Mouse (Mus musculus): Measurements from ENCODE around the gene Lrp10. TPM values are rescaled to one million over a fixed set of nuclear protein-coding genes. Genes with fewer than 3 reads are reported as not detected.

Gene Lrp10
- polyA plus RNA-seq, 1 experiment from 2014 or later, result 39.6 TPM

DNA sequence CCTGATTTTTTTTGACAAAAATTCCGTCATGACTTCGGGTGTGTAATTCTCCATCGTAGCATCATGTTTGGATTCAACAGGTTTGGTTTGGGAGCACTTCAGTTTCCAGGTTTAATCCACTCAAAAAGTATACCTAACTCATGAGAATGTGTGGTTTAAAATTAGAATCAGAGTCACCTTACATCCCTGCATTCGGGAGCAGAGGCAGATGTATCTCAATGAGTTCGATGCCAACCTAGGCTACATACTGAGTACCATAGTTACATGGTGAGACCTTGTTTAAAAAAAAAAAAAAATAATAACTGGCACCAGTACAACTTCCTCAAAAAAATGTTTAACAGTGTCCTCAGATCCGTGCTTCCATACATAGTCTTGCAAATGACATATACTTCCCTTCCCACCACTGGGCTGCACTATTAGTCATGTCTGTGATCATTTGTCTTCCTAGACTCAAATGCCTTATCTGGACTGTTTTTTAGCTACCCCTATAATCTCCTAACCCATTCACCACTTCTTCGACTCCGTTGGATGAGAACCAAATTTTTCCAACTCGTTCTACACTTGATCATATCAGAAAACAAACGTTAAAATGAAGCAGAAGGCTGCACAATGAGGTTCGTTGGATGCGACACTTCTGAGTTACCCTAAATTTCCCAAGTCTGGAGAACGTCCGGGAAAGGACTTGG, 37.8 kb upstream of the Lrp10 start:
- peak overlapping the region; percentile 75 for H3K4me2 ChIP-seq (ENCODE audit: low read depth, low read length)
- H3K9ac ChIP-seq (ENCODE audit: low read length), result peak overlapping the region; percentile 85
- 31% methylated on average over 14 of the region's 14 CpGs for WGBS
- H3K4me3 ChIP-seq (replicated peaks; ENCODE audit: low read length), result peak overlapping the region; percentile 75
- H3K36me3 ChIP-seq (ENCODE audit: control insufficient read depth, insufficient read depth, low read length), result no peaks in the 10 kb centered on the region
- no peaks in the 10 kb centered on the region for H3K27me3 ChIP-seq (ENCODE audit: control insufficient read depth, insufficient read depth, low read length)
- peaks cover 38% of the 10 kb centered on the region for H3K4me1 ChIP-seq (ENCODE audit: control insufficient read depth, insufficient read depth, low read length)
- peak overlapping the region; percentile 80 for H3K27ac ChIP-seq (ENCODE audit: low read length)
- ATAC-seq (ENCODE audit: insufficient read depth, low FRiP score), result no peak
- H3K9me3 ChIP-seq (replicated peaks; ENCODE audit: control insufficient read depth, low read length), result no peaks in the 10 kb centered on the region

DNA sequence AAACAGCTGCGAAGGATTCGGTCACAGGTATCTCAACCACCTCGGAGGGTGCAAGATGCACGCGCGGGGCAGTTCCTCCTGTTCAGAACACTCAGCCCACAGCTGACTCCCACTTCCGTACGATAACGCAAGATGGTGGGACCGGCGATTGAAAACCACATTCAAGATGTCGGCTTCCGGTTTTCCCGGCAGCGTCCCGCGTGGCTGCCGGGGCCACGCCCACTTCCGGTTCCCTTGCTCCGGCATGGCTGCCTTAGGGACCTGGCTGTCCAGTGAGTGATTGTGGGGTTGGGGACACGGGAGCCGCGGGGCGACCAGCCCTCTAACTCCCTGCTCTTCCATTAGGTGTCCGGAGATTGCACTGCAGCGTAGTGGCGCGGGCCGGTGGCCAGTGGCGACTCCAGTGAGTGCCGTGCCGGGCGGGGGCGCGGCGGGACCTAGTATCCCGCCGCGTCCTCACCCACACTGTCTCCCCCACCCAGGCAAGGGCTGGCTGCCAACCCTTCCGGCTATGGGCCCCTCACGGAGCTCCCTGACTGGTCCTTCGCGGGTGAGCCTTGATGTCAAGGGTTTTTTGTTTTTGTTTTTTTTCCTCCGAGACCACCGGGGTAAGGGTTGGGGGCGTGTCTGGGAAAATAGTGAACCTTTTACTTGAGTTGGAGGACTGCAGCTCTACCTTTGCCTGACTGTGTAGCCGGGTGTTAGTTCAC, 37.1 kb upstream of the Lrp10 start, which contains the start of gene Mrpl52:
Mrpl52 (plus strand) TSS at position 221 of the 710 bp plus-strand sequence.
- Histone ChIP-seq H3K9ac (ENCODE audit: low read length) (peak within 1 kb of the TSS; percentile 85), H3K27ac (ENCODE audit: low read length) (peak within 1 kb of the TSS; percentile 80), H3K4me1 (ENCODE audit: control insufficient read depth, insufficient read depth, low read length) (peaks cover 38% of the 10 kb centered on the region), H3K36me3 (ENCODE audit: control insufficient read depth, insufficient read depth, low read length) (no peaks in the 10 kb centered on the region), H3K4me2 (ENCODE audit: low read depth, low read length) (peak within 1 kb of the TSS; percentile 75), H3K9me3 (replicated peaks; ENCODE audit: control insufficient read depth, low read length) (no peaks in the 10 kb centered on the region), H3K27me3 (ENCODE audit: control insufficient read depth, insufficient read depth, low read length) (no peaks in the 10 kb centered on the region), H3K4me3 (replicated peaks; ENCODE audit: low read length) (peak within 1 kb of the TSS; percentile 75)
- WGBS, result under 1% methylated on average over 48 of the region's 48 CpGs
- peak; percentile 73; the same call in 1 of the 2 replicates for ATAC-seq (ENCODE audit: insufficient read depth, low FRiP score)

DNA sequence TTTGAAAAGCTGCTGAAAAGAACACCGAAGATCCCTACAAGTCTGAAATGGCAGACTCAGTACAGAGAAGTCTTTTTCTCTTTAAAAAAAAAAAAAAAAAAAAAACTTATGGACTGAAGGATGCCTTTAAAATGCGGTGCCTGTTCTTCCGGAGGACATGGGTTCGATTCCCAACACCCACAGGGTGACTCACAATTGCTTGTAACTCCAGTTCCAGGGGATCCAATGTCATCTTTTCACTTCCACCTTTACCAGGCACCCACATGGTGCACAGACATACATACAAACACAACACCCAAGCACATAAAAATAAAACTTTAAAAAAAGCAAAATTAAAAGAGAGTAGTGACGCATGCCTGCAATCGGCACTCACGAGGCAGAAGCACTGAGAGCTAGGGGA, 36.2 kb upstream of the Lrp10 start:
- Histone ChIP-seq H3K9ac (ENCODE audit: low read length) (no peak overlapping the region; the same call in 1 of the 2 replicates), H3K36me3 (ENCODE audit: control insufficient read depth, insufficient read depth, low read length) (no peaks in the 10 kb centered on the region), H3K4me3 (replicated peaks; ENCODE audit: low read length) (peak overlapping the region; percentile 75), H3K4me2 (ENCODE audit: low read depth, low read length) (peak overlapping the region; percentile 75), H3K4me1 (ENCODE audit: control insufficient read depth, insufficient read depth, low read length) (peaks cover 38% of the 10 kb centered on the region), H3K27ac (ENCODE audit: low read length) (no peak overlapping the region), H3K9me3 (replicated peaks; ENCODE audit: control insufficient read depth, low read length) (no peaks in the 10 kb centered on the region), H3K27me3 (ENCODE audit: control insufficient read depth, insufficient read depth, low read length) (no peaks in the 10 kb centered on the region)
- no peak for ATAC-seq (ENCODE audit: insufficient read depth, low FRiP score)
- WGBS, result 93% methylated on average over 7 of the region's 7 CpGs

DNA sequence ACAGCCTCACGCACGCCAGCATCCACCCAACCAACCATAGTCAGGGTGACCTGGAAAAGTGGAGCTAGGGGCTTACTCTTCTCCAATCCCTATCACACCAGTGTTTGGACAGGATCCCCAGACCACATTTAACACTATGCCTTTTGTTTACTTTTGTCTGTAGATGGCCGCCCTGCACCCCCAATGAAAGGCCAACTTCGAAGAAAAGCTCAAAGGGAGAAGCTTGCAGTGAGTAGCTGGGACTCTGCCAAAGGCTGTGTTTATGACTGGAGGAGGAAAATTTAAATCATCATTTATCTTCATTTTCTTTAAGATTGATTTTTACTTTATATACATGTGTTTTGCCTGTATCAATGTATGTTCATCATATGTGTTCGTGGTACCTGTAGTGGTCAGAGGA, 35.5 kb upstream of the Lrp10 start:
- H3K4me3 ChIP-seq (replicated peaks; ENCODE audit: low read length), result no peak overlapping the region
- H3K27me3 ChIP-seq (ENCODE audit: control insufficient read depth, insufficient read depth, low read length), result no peaks in the 10 kb centered on the region
- 81% methylated on average over 5 of the region's 5 CpGs for WGBS
- no peak overlapping the region for H3K9ac ChIP-seq (ENCODE audit: low read length)
- H3K4me1 ChIP-seq (ENCODE audit: control insufficient read depth, insufficient read depth, low read length), result peaks cover 43% of the 10 kb centered on the region
- no peak for ATAC-seq (ENCODE audit: insufficient read depth, low FRiP score)
- H3K27ac ChIP-seq (ENCODE audit: low read length), result no peak overlapping the region
- H3K9me3 ChIP-seq (replicated peaks; ENCODE audit: control insufficient read depth, low read length), result no peaks in the 10 kb centered on the region
- no peak overlapping the region for H3K4me2 ChIP-seq (ENCODE audit: low read depth, low read length)
- H3K36me3 ChIP-seq (ENCODE audit: control insufficient read depth, insufficient read depth, low read length), result no peaks in the 10 kb centered on the region

DNA sequence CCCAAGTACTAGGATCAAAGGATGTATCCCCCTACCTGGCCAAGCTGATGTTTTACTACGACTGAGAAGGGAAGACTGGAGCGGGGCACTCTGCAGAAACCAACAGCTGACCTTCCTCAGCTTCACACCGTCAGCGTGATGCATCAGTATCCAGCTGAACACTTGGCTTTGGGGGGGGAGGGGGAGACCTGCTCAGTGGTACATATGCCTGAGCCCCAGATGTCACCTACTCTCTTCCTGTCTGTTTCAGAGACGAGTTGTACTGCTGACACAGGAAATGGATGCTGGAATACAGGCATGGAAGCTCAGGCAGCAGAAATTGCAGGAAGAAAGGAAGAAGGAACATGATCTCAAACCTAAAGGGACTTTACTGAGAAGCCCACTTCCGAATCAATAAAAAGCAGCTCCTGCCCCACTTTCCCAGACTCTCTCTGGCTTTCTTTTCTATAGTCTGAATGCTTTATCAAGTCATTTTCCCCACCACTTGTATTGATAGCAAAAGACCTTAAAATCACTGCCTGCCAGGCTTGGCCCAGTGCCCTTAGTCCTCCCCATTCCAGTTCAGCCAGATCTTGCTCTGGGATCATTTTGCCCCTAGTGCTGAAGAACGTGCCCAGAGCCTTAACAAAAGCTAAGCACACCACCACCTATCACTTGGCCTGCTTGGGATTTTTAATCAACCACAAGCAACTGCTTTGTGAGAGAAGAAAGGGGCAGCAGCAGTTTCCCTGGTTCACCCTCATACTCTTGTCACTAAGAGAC, 34.4 kb upstream of the Lrp10 start:
- 40% methylated on average over 7 of the region's 7 CpGs for WGBS
- peak overlapping the region; percentile 78 for H3K4me2 ChIP-seq (ENCODE audit: low read depth, low read length)
- H3K27me3 ChIP-seq (ENCODE audit: control insufficient read depth, insufficient read depth, low read length), result no peaks in the 10 kb centered on the region
- H3K9me3 ChIP-seq (replicated peaks; ENCODE audit: control insufficient read depth, low read length), result no peaks in the 10 kb centered on the region
- peak overlapping the region; percentile 99 for H3K9ac ChIP-seq (ENCODE audit: low read length)
- peaks cover 54% of the 10 kb centered on the region for H3K4me1 ChIP-seq (ENCODE audit: control insufficient read depth, insufficient read depth, low read length)
- H3K4me3 ChIP-seq (replicated peaks; ENCODE audit: low read length), result no peak overlapping the region
- no peaks in the 10 kb centered on the region for H3K36me3 ChIP-seq (ENCODE audit: control insufficient read depth, insufficient read depth, low read length)
- H3K27ac ChIP-seq (ENCODE audit: low read length), result peak overlapping the region; percentile 98
- no peak for ATAC-seq (ENCODE audit: insufficient read depth, low FRiP score)

DNA sequence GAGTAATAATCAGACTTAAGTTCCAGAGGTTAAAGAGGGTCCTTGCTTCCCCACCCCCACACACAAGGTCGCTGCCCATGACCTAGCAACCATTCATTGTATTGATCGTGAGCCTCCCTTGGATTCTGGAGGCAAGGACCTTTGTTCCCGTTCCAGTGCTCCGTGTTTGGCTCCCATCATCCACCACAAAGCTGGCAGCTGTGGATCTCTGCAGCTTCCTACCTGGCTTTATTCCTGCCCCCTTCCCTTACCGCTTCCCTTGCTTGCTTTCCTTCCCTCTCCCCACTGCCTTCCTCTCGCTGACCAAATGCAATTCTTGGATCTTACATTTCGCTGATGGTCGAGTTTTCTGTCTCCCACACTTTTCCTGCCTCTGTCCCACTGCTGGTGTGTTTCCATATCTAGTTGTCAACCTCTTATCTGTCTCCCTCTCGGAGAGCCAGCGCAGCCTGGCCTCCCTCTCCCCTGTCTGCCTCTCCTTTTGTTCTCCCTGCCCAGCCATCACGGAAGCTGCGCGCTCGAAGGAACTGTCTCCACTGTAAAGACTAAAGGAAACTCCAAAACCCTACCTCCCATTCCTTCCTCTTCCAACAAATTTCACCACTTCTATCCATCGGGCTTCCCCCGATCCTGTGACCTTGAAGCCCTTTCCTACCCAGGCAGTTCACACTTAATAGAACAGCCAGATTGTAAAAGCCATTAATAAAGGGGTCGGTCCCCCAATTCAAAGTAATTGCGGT, 33.4 kb upstream of the Lrp10 start:
- ATAC-seq (ENCODE audit: insufficient read depth, low FRiP score), result no peak
- H3K4me1 ChIP-seq (ENCODE audit: control insufficient read depth, insufficient read depth, low read length), result peaks cover 60% of the 10 kb centered on the region
- no peaks in the 10 kb centered on the region for H3K36me3 ChIP-seq (ENCODE audit: control insufficient read depth, insufficient read depth, low read length)
- H3K27me3 ChIP-seq (ENCODE audit: control insufficient read depth, insufficient read depth, low read length), result no peaks in the 10 kb centered on the region
- H3K9me3 ChIP-seq (replicated peaks; ENCODE audit: control insufficient read depth, low read length), result no peaks in the 10 kb centered on the region
- peak overlapping the region; percentile 82 for H3K4me3 ChIP-seq (replicated peaks; ENCODE audit: low read length)
- peak overlapping the region; percentile 78 for H3K4me2 ChIP-seq (ENCODE audit: low read depth, low read length)
- WGBS, result 7% methylated on average over 18 of the region's 18 CpGs
- H3K27ac ChIP-seq (ENCODE audit: low read length), result peak overlapping the region; percentile 98
- peak overlapping the region; percentile 99 for H3K9ac ChIP-seq (ENCODE audit: low read length)

DNA sequence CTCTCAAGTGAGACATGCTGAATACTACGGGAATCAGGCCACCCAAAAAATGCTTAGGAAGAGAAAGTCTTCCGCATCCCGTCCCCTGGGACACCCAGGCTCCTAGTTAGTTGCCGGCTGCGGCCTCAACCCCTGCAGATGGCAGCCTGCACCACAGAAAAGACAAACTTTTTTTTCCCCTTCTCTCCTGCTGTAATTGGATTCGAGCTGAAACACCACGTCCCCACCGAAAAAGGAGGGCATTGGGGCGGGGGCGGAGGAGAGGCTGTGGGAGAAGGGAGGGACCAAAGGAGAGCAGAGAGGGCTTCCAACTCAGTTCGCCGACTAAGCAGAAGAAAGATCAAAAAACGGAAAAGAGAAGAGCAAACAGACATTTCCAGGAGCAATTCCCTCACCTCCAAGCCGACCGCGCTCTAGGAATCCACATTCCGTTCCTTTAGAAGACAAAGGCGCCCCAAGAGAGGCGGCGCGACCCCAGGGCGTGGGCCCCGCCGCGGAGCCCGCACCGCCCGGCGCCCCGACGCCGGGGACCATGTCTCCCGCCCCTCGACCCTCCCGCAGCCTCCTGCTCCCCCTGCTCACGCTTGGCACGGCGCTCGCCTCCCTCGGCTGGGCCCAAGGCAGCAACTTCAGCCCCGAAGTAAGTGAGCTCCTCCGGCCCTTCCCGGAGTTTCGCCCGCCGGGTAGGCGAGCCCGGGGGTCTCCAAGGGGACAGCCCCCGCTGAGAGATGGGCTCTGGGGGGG, 32.4 kb upstream of the Lrp10 start, which contains the start of gene Mmp14:
Mmp14 (plus strand) TSS at position 279 of the 744 bp plus-strand sequence.
- Histone ChIP-seq H3K27ac (ENCODE audit: low read length) (peak within 1 kb of the TSS; percentile 98), H3K4me2 (ENCODE audit: low read depth, low read length) (peak within 1 kb of the TSS; percentile 78), H3K36me3 (ENCODE audit: control insufficient read depth, insufficient read depth, low read length) (0 out of 2 replicates have a peak, but pooled peaks cover under 1% of the 10 kb centered on the region), H3K27me3 (ENCODE audit: control insufficient read depth, insufficient read depth, low read length) (no peaks in the 10 kb centered on the region), H3K9ac (ENCODE audit: low read length) (peak within 1 kb of the TSS; percentile 99), H3K4me3 (replicated peaks; ENCODE audit: low read length) (peak within 1 kb of the TSS; percentile 82), H3K4me1 (ENCODE audit: control insufficient read depth, insufficient read depth, low read length) (peaks cover 58% of the 10 kb centered on the region), H3K9me3 (replicated peaks; ENCODE audit: control insufficient read depth, low read length) (no peaks in the 10 kb centered on the region)
- under 1% methylated on average over 49 of the region's 49 CpGs for WGBS
- peak; percentile 59 for ATAC-seq (ENCODE audit: insufficient read depth, low FRiP score)

Measured in stomach, embryonic 16.5 days (tissue).